Mouse (Mus musculus): ENCODE data around the gene Cblc. TPM values are rescaled to one million over a fixed set of nuclear protein-coding genes. Genes with fewer than 3 reads are reported as not detected.

The Cblc gene
- polyA plus RNA-seq, 1 experiment from 2014 or later, result 0.95 TPM

DNA sequence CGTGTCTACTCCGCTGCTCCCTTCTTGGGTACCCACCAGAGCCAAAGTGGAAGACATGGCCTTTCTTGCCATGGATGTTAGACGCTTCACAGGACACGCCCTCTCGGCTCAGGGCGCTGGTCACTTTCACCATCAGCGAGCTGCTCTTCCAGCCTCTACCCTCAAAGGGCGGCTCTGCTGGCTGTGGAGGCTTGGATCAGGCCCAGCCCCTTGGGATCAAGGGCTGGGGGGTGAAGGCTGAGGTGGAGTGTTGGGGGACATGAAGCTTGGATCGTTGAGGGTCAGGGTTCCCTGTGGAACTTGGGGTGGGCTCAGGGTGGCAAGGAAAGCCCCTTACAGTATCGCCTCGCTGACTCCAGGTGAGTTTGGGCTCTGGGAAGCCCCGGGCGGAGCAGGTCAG, 38.0 kb downstream of the Cblc start:
- Histone ChIP-seq H3K4me1 (0 out of 2 replicates have a peak, but pooled peaks cover 3% of the 10 kb centered on the region), H3K9me3 (replicated peaks) (no peaks in the 10 kb centered on the region), H3K4me2 (no peak overlapping the region), H3K27ac (no peak overlapping the region), H3K36me3 (no peaks in the 10 kb centered on the region), H3K27me3 (replicated peaks) (peaks cover 38% of the 10 kb centered on the region), H3K4me3 (no peak overlapping the region), H3K9ac (no peak overlapping the region)
- ATAC-seq, result no peak
- 75% methylated on average over 13 of the region's 13 CpGs for WGBS (ENCODE audit: insufficient replicate concordance)

DNA sequence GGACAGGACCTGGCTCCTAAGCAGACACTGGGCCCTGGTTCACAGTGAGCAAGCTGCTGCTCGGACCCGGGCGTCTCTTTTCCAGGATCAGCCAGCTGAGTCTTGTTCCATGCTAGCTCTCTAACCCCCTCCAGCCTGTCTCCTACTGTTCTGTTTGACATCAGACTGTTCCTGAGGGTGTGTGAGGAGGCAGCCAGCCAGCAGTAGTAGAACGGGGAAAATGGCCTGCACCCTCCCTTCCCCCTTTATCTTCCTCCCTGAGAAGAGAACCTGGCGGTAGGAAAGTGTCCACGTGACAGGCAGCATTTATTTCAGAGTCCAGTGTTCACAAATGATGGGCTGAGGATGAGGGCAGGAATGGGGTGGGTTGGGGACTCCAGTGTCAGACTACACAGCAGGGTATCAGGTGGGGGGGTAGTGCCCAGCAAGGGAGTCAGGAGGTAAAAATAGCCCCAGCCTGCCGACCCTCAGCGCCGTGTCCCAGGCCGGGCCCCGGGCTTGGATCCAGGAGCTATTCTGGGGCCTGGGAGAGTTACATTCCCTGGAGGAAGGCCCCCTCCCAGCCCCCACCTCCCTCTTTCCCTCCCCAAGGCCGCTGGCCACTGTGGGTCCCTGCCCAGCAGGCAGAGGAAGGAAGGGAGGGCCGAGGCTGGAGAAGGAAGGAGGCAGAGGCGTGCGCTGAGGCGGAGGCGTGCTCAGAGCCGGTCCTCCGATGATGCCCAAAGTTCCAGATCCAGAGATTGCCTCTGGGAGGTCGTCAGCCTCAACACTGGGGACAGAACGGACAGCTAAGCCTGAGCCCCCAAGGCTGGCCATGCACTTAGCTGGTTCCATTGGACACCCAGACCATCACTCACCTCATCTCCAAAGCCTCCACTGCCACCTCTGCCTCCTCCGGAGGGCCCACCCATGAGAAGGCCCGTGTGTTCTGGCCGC, 40.5 kb downstream of the Cblc start:
- peaks cover 34% of the 10 kb centered on the region for H3K27me3 ChIP-seq (replicated peaks)
- 0 out of 2 replicates have a peak, but pooled peaks have one; percentile 16 for ATAC-seq
- H3K4me3 ChIP-seq, result no peak overlapping the region
- H3K9ac ChIP-seq, result no peak overlapping the region
- no peak overlapping the region for H3K27ac ChIP-seq
- no peaks in the 10 kb centered on the region for H3K36me3 ChIP-seq
- WGBS (ENCODE audit: insufficient replicate concordance), result 40% methylated on average over 23 of the region's 24 CpGs
- no peak overlapping the region for H3K4me2 ChIP-seq
- no peaks in the 10 kb centered on the region for H3K9me3 ChIP-seq (replicated peaks)
- peaks cover 5% of the 10 kb centered on the region for H3K4me1 ChIP-seq

- Histone ChIP-seq H3K27ac (no peak overlapping the region), H3K4me3 (no peak overlapping the region), H3K36me3 (no peaks in the 10 kb centered on the region), H3K27me3 (replicated peaks) (peaks cover 34% of the 10 kb centered on the region), H3K4me2 (no peak overlapping the region), H3K9ac (no peak overlapping the region), H3K9me3 (replicated peaks) (no peaks in the 10 kb centered on the region), H3K4me1 (peaks cover 16% of the 10 kb centered on the region)
- no peak for ATAC-seq
- WGBS (ENCODE audit: insufficient replicate concordance), result 72% methylated on average over 2 of the region's 2 CpGs
These were observed 41.6 kb downstream of the Cblc start for GRCm38 (mm10) chr7:19755008-19755407.

DNA sequence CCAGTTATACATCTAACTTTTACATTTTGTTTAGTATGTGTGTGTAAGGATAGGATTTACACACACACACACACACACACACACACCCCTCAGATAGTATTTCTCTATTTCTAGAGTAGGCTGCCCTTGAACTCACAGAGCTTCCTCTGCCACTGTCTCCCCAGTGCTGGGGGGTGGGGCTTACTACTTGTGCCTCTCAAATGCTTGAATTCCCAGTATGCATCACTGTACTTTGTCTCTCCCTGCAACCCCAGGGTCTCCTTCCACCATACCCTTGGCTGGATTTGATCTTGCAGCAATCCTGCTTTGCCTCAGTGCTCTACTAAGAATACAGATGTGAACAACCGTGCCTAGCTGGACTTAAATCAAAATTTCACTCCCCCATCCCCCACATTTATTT, 42.5 kb downstream of the Cblc start:
- Histone ChIP-seq H3K4me1 (peaks cover 25% of the 10 kb centered on the region), H3K4me3 (no peak overlapping the region), H3K9me3 (replicated peaks) (no peaks in the 10 kb centered on the region), H3K27me3 (replicated peaks) (peaks cover 34% of the 10 kb centered on the region), H3K27ac (no peak overlapping the region), H3K4me2 (no peak overlapping the region), H3K36me3 (no peaks in the 10 kb centered on the region), H3K9ac (no peak overlapping the region)
- WGBS (ENCODE audit: insufficient replicate concordance), result 69% methylated on average over 1 of the region's 1 CpGs
- no peak for ATAC-seq

GRCm38 (mm10) chr7:19753587-19753986, 43.0 kb downstream of the Cblc start:
- WGBS (ENCODE audit: insufficient replicate concordance), result 50% methylated on average over 7 of the region's 7 CpGs
- H3K9ac ChIP-seq, result no peak overlapping the region

GRCm38 (mm10) chr7:19752652-19753051, 44.0 kb downstream of the Cblc start:
- Histone ChIP-seq H3K4me1 (peaks cover 39% of the 10 kb centered on the region), H3K27ac (no peak overlapping the region), H3K4me3 (no peak overlapping the region), H3K27me3 (replicated peaks) (peaks cover 23% of the 10 kb centered on the region), H3K36me3 (no peaks in the 10 kb centered on the region), H3K4me2 (no peak overlapping the region), H3K9me3 (replicated peaks) (no peaks in the 10 kb centered on the region), H3K9ac (no peak overlapping the region)
- 51% methylated on average over 8 of the region's 8 CpGs for WGBS (ENCODE audit: insufficient replicate concordance)
- no peak for ATAC-seq

More at GRCm38 (mm10) chr7:19753587-19753986, 43.0 kb downstream of the Cblc start:
- Histone ChIP-seq H3K4me3 (no peak overlapping the region), H3K27ac (no peak overlapping the region), H3K27me3 (replicated peaks) (peaks cover 29% of the 10 kb centered on the region), H3K36me3 (no peaks in the 10 kb centered on the region), H3K4me1 (peaks cover 30% of the 10 kb centered on the region), H3K9me3 (replicated peaks) (no peaks in the 10 kb centered on the region), H3K4me2 (no peak overlapping the region)
- ATAC-seq, result no peak

DNA sequence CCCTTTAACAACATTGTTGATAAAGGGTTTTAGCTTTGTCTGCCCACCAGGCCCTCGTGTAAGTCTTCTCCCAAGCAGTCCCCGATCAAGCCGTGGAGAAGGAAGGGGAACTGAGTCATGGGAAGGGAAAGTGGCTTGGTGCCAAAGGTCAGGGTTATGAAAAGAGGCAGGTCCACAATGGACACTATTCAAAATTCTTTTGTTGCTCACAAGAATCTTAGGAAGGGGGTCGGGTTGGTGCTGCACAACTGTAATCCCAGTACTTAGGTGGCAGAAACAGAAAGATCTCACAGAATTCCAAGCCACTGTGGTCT, 45.6 kb downstream of the Cblc start:
- Histone ChIP-seq H3K36me3 (no peaks in the 10 kb centered on the region), H3K9me3 (replicated peaks) (no peaks in the 10 kb centered on the region), H3K9ac (no peak overlapping the region), H3K27me3 (replicated peaks) (peaks cover 10% of the 10 kb centered on the region), H3K4me1 (peaks cover 53% of the 10 kb centered on the region), H3K4me3 (no peak overlapping the region), H3K4me2 (no peak overlapping the region), H3K27ac (no peak overlapping the region; the same call in 1 of the 2 replicates)
- no peak for ATAC-seq
- WGBS (ENCODE audit: insufficient replicate concordance), result 19% methylated on average over 4 of the region's 4 CpGs

- peak within 1 kb of the TSS; percentile 83 for H3K9ac ChIP-seq
- H3K4me1 ChIP-seq, result peaks cover 59% of the 10 kb centered on the region
- no peaks in the 10 kb centered on the region for H3K36me3 ChIP-seq
- peak within 1 kb of the TSS; percentile 70 for H3K4me3 ChIP-seq
- H3K4me2 ChIP-seq, result peak within 1 kb of the TSS; percentile 98
- H3K27me3 ChIP-seq (replicated peaks), result peaks cover 5% of the 10 kb centered on the region; the same call in 1 of the 2 replicates
- WGBS (ENCODE audit: insufficient replicate concordance), result 16% methylated on average over 19 of the region's 19 CpGs
- peak; percentile 69 for ATAC-seq
- no peaks in the 10 kb centered on the region for H3K9me3 ChIP-seq (replicated peaks)
- peak within 1 kb of the TSS; percentile 80 for H3K27ac ChIP-seq
These were observed 46.2 kb downstream of the Cblc start, which contains the start of gene Nectin2 for GRCm38 (mm10) chr7:19750217-19751069. TSS of gene Nectin2 (minus strand) at chr7:19750483.

GRCm38 (mm10) chr7:19749389-19750216, 47.0 kb downstream of the Cblc start:
- peaks cover 67% of the 10 kb centered on the region for H3K4me1 ChIP-seq
- H3K4me3 ChIP-seq, result peak overlapping the region; percentile 70
- H3K9me3 ChIP-seq (replicated peaks), result no peaks in the 10 kb centered on the region
- no peaks in the 10 kb centered on the region; the same call in 1 of the 2 replicates for H3K27me3 ChIP-seq (replicated peaks)
- peak overlapping the region; percentile 83 for H3K9ac ChIP-seq
- ATAC-seq, result peak; percentile 90
- H3K36me3 ChIP-seq, result no peaks in the 10 kb centered on the region
- peak overlapping the region; percentile 98 for H3K4me2 ChIP-seq
- WGBS (ENCODE audit: insufficient replicate concordance), result 1% methylated on average over 46 of the region's 46 CpGs
- peak overlapping the region; percentile 80 for H3K27ac ChIP-seq

- peaks cover 75% of the 10 kb centered on the region for H3K4me1 ChIP-seq
- 1% methylated on average over 32 of the region's 32 CpGs for WGBS (ENCODE audit: insufficient replicate concordance)
- H3K27me3 ChIP-seq (replicated peaks), result no peaks in the 10 kb centered on the region; the same call in 1 of the 2 replicates
- peak overlapping the region; percentile 98 for H3K4me2 ChIP-seq
- H3K9me3 ChIP-seq (replicated peaks), result no peaks in the 10 kb centered on the region
- H3K36me3 ChIP-seq, result peaks cover 4% of the 10 kb centered on the region
- H3K9ac ChIP-seq, result peak overlapping the region; percentile 83
- H3K27ac ChIP-seq, result peak overlapping the region; percentile 80
- H3K4me3 ChIP-seq, result peak overlapping the region; percentile 70
- no peak for ATAC-seq
These were observed 48.1 kb downstream of the Cblc start for GRCm38 (mm10) chr7:19748219-19749195.
